Mouse (Mus musculus): ENCODE measurements around the gene Crebzf.

Gene Crebzf

GRCm38 (mm10) chr7:90442518-90443080 is at the start of gene Crebzf:
Gene Crebzf (plus strand): TSS chr7:90442729.
- in situ Hi-C loops (cut with MseI, MboI), result loop anchor here in 1 of 2 experiments (25.0 kb wide), 1 partner anchor 455 kb away; the partner anchor contains the start of gene Eed

GRCm38 (mm10) chr7:90395073-90395472 is 47.5 kb upstream of the Crebzf start:
- in situ Hi-C loops (cut with MseI, MboI), result no loop called here

- in situ Hi-C loops (cut with MseI, MboI), result no loop called here
Observed at GRCm38 (mm10) chr7:90395928-90396327, 46.6 kb upstream of the Crebzf start.

- in situ Hi-C loops (cut with MseI, MboI), result loop anchor here in 1 of 2 experiments (10.0 kb wide), 1 partner anchor 125 kb away; no protein-coding TSS in a partner anchor
Observed at GRCm38 (mm10) chr7:90409934-90410333, 32.6 kb upstream of the Crebzf start.

GRCm38 (mm10) chr7:90426020-90427001 is 16.2 kb upstream of the Crebzf start, which contains the start of gene Ccdc89:
Gene Ccdc89 (plus strand): TSS chr7:90426577.
- in situ Hi-C loops (cut with MseI, MboI), result loop anchor here in 1 of 2 experiments (25.0 kb wide), 1 partner anchor 439 kb away; the partner anchor contains the start of gene Eed

GRCm38 (mm10) chr7:90427006-90427405 is 15.5 kb upstream of the Crebzf start:
- in situ Hi-C loops (cut with MseI, MboI), result loop anchor here in 1 of 2 experiments (25.0 kb wide), 1 partner anchor 440 kb away; the partner anchor contains the start of gene Eed

- in situ Hi-C loops (cut with MseI, MboI), result loop anchor here in 1 of 2 experiments (25.0 kb wide), 1 partner anchor 445 kb away; the partner anchor contains the start of gene Eed
Observed at GRCm38 (mm10) chr7:90432221-90432620, 10.3 kb upstream of the Crebzf start.

GRCm38 (mm10) chr7:90440044-90440443 is 2.5 kb upstream of the Crebzf start:
- in situ Hi-C loops (cut with MseI, MboI), result loop anchor here in 1 of 2 experiments (25.0 kb wide), 1 partner anchor 453 kb away; the partner anchor contains the start of gene Eed

- in situ Hi-C loops (cut with MseI, MboI), result loop anchor here in 1 of 2 experiments (25.0 kb wide), 1 partner anchor 455 kb away; the partner anchor contains the start of gene Eed
Observed at GRCm38 (mm10) chr7:90442070-90442469, 459 bp upstream of the Crebzf start.

GRCm38 (mm10) chr7:90443101-90444091 is 867 bp downstream of the Crebzf start:
- in situ Hi-C loops (cut with MseI, MboI), result loop anchor here in 1 of 2 experiments (25.0 kb wide), 1 partner anchor 456 kb away; the partner anchor contains the start of gene Eed

- in situ Hi-C loops (cut with MseI, MboI), result loop anchor here in 1 of 2 experiments (25.0 kb wide), 1 partner anchor 457 kb away; the partner anchor contains the start of gene Eed
Observed at GRCm38 (mm10) chr7:90444206-90444605, 1.7 kb downstream of the Crebzf start.

GRCm38 (mm10) chr7:90456149-90456844 is 13.8 kb downstream of the Crebzf start:
- in situ Hi-C loops (cut with MseI, MboI), result no loop called here

- in situ Hi-C loops (cut with MseI, MboI), result no loop called here
Observed at GRCm38 (mm10) chr7:90456845-90457468, 14.4 kb downstream of the Crebzf start, which contains the start of gene Tmem126a. Gene Tmem126a (minus strand): TSS chr7:90457229.

GRCm38 (mm10) chr7:90457517-90457916 is 15.0 kb downstream of the Crebzf start:
- in situ Hi-C loops (cut with MseI, MboI), result no loop called here

GRCm38 (mm10) chr7:90460330-90460729 is 17.8 kb downstream of the Crebzf start:
- in situ Hi-C loops (cut with MseI, MboI), result no loop called here

GRCm38 (mm10) chr7:90460930-90461329 is 18.4 kb downstream of the Crebzf start:
- in situ Hi-C loops (cut with MseI, MboI), result no loop called here

GRCm38 (mm10) chr7:90461441-90461840 is 18.9 kb downstream of the Crebzf start:
- in situ Hi-C loops (cut with MseI, MboI), result no loop called here

GRCm38 (mm10) chr7:90473511-90473910 is 31.0 kb downstream of the Crebzf start:
- in situ Hi-C loops (cut with MseI, MboI), result no loop called here

- in situ Hi-C loops (cut with MseI, MboI), result no loop called here
Observed at GRCm38 (mm10) chr7:90475793-90476312, 33.3 kb downstream of the Crebzf start, which contains the start of gene Tmem126b. Gene Tmem126b (minus strand): TSS chr7:90476001.
